Mouse (Mus musculus): ENCODE results near the gene Ugt1a7c.

DNA sequence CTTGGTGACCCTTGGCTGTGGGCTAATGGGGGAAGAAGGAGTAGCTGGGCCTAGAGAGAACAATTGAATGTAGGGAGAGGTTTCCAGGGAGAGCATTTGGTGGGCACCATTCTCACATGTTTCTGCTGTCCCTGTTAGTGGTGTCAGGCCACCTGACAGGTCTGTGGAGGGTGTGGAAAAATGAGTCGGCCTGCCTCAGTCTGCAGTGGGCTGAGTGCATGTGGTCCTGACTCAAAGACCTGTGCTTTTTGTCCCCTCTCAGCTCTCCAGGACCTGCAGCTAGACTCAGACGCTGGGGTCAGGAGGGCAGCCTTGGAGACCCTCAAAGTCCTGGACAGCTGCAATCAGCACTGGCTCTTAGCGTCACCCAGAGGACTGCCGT, 164.8 kb downstream of the Ugt1a7c start:
- TF ChIP-seq CTCF (IDR thresholded peaks at IDR 0.05; ENCODE audit: low read depth): no peak
- TF ChIP-seq EP300 (IDR thresholded peaks at IDR 0.05; ENCODE audit: low read depth): no peak
